Mouse (Mus musculus) small intestine, adult 2 months (tissue): ENCODE results near the gene Tdp1.

Experiments used
- CTCF ChIP-seq: fragments of 200-500 bp; IDR thresholded peaks from 2 replicates; pipeline ENCODE4 v1.5.1; 2012; ENCODE audit warnings: low read depth, mild to moderate bottlenecking, control low read depth, inconsistent platforms, low read length, moderate library complexity, mixed read lengths; ENCODE audit not compliant: insufficient replicate concordance, insufficient read length; ENCODE audit errors: extremely low read depth
- POLR2A ChIP-seq: fragments of 200-500 bp; IDR thresholded peaks from 2 replicates; pipeline ENCODE4 v1.6.1; 2012; ENCODE audit warnings: low read depth, mild to moderate bottlenecking, control low read depth, inconsistent platforms, low read length, moderate library complexity

DNA sequence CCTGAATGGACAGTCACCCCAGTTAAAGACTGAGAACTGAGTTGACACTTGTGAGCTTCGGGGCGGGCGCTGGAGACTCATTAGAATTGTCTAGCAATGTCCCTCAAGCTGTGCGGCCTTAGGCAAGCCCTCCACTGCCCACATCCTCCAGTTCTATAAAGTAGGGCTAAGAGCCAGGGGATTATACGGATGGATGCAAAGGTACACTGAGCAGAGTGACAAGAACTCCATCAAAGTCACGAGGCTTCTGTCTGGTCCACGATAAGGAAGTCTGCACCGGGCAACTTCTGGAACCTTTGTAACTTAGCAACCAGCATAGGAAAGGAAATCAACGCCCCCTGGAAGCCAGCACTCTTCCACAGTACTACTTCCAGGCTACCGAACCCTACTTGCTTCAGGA lies 75.6 kb downstream of the Tdp1 start:
- TF ChIP-seq CTCF (no peak), POLR2A (no peak)
